Comparison of ENCODE assay signal across 7 mouse cellular contexts in genomic region chr10:53629247-53629917, GRCm38 (mm10). TPM values are rescaled to one million over a fixed set of nuclear protein-coding genes. Genes with fewer than 3 reads are reported as not detected.
DNase-seq lines count a peak whose midpoint lies in the region; ATAC-seq and TF ChIP-seq lines count a peak whose summit lies in the region.

No protein-coding gene starts in this region.

- ATAC-seq in embryonic facial prominence, embryonic 12.5 days (ENCODE audit: insufficient number of reproducible peaks, insufficient read depth, low FRiP score, low TSS enrichment): peak; percentile 67
- ATAC-seq in limb, embryonic 13.5 days (ENCODE audit: low FRiP score, low read depth): peak; percentile 82
- ATAC-seq in midbrain, embryonic 16.5 days: peak; percentile 90

- no peak; the same call in 1 of the 2 replicates for TF ChIP-seq POLR2A in heart, adult 2 months (IDR thresholded peaks at IDR 0.05; ENCODE audit: insufficient read depth, low read depth, low read length)

- under 1% methylated on average over 66 of the region's 67 CpGs for WGBS in embryonic facial prominence, embryonic 12.5 days
- under 1% methylated on average over 67 of the region's 67 CpGs for WGBS in heart, adult 2 months
- WGBS in limb, embryonic 13.5 days: under 1% methylated on average over 67 of the region's 67 CpGs
- WGBS in midbrain, embryonic 16.5 days: under 1% methylated on average over 52 of the region's 67 CpGs

- peak overlapping the region; percentile 78 for H3K9ac ChIP-seq in embryonic facial prominence, embryonic 12.5 days
- peak overlapping the region; percentile 75 for H3K9ac ChIP-seq in heart, adult 2 months (ENCODE audit: low read depth, low read length)
- H3K9ac ChIP-seq in limb, embryonic 13.5 days: peak overlapping the region; percentile 79
- peak overlapping the region; percentile 78 for H3K9ac ChIP-seq in midbrain, embryonic 16.5 days (ENCODE audit: low read depth, low read length)

- no peaks in the 10 kb centered on the region for H3K79me2 ChIP-seq in heart, adult 2 months (replicated peaks; ENCODE audit: control insufficient read depth, insufficient read depth, low read length)

- H3K36me3 ChIP-seq in embryonic facial prominence, embryonic 12.5 days: peaks cover 8% of the 10 kb centered on the region
- no peaks in the 10 kb centered on the region for H3K36me3 ChIP-seq in heart, adult 2 months (ENCODE audit: control insufficient read depth, insufficient read depth, low read length)
- peaks cover 4% of the 10 kb centered on the region; the same call in 1 of the 2 replicates for H3K36me3 ChIP-seq in limb, embryonic 13.5 days
- H3K36me3 ChIP-seq in midbrain, embryonic 16.5 days (ENCODE audit: control insufficient read depth, insufficient read depth, low read length): no peaks in the 10 kb centered on the region

- intact Hi-C loops in heart, adult 2 months (cut with DNase I): loop anchor here (1.0 to 10.0 kb wide), 2 partner anchors 33 to 445 kb away; partner anchors contain the start of genes Asf1a and Man1a

- peak; percentile 62 for TF ChIP-seq CTCF in heart, adult 2 months (IDR thresholded peaks at IDR 0.05)

- H3K27ac ChIP-seq in embryonic facial prominence, embryonic 12.5 days: peak overlapping the region; percentile 96
- peak overlapping the region; percentile 94 for H3K27ac ChIP-seq in heart, adult 2 months
- H3K27ac ChIP-seq in limb, embryonic 13.5 days: peak overlapping the region; percentile 94
- peak overlapping the region; percentile 85 for H3K27ac ChIP-seq in midbrain, embryonic 16.5 days (ENCODE audit: low read length)

- no peaks in the 10 kb centered on the region for H3K9me3 ChIP-seq in embryonic facial prominence, embryonic 12.5 days
- H3K9me3 ChIP-seq in limb, embryonic 13.5 days: no peaks in the 10 kb centered on the region
- no peaks in the 10 kb centered on the region for H3K9me3 ChIP-seq in midbrain, embryonic 16.5 days (replicated peaks; ENCODE audit: control insufficient read depth, low read length, poor library complexity, severe bottlenecking)

- H3K27me3 ChIP-seq in embryonic facial prominence, embryonic 12.5 days: no peaks in the 10 kb centered on the region
- no peaks in the 10 kb centered on the region for H3K27me3 ChIP-seq in heart, adult 2 months (ENCODE audit: control insufficient read depth, insufficient read depth, low read length)
- no peaks in the 10 kb centered on the region for H3K27me3 ChIP-seq in limb, embryonic 13.5 days
- H3K27me3 ChIP-seq in midbrain, embryonic 16.5 days (ENCODE audit: control insufficient read depth, insufficient read depth, low read depth, low read length): no peaks in the 10 kb centered on the region

- H3K4me3 ChIP-seq in embryonic facial prominence, embryonic 12.5 days: peak overlapping the region; percentile 75
- peak overlapping the region; percentile 94 for H3K4me3 ChIP-seq in heart, adult 2 months
- peak overlapping the region; percentile 70 for H3K4me3 ChIP-seq in limb, embryonic 13.5 days
- peak overlapping the region; percentile 82 for H3K4me3 ChIP-seq in midbrain, embryonic 16.5 days (ENCODE audit: low read depth, low read length)

- H3K4me2 ChIP-seq in embryonic facial prominence, embryonic 12.5 days (replicated peaks): peak overlapping the region; percentile 36
- H3K4me2 ChIP-seq in limb, embryonic 13.5 days (replicated peaks): peak overlapping the region; percentile 59
- peak overlapping the region; percentile 49 for H3K4me2 ChIP-seq in midbrain, embryonic 16.5 days (ENCODE audit: low read length)

- peak; percentile 94 for DNase-seq in adrenal gland, postnatal 25 days
- DNase-seq in heart, adult 2 months: peak; percentile 92 to 94
- DNase-seq in kidney, adult 8-10 months: peak; percentile 92 to 94
- DNase-seq in spleen, postnatal 10 days (ENCODE audit: low spot score in 2 of 2): peak; percentile 94 to 96

- no peak for TF ChIP-seq EP300 in heart, adult 2 months (IDR thresholded peaks at IDR 0.05; ENCODE audit: insufficient read depth, low read depth, low read length)

- peaks cover 9% of the 10 kb centered on the region; the same call in 1 of the 2 replicates for H3K4me1 ChIP-seq in embryonic facial prominence, embryonic 12.5 days
- H3K4me1 ChIP-seq in heart, adult 2 months (ENCODE audit: control insufficient read depth, insufficient read depth, low read length): no peaks in the 10 kb centered on the region
- peaks cover 12% of the 10 kb centered on the region for H3K4me1 ChIP-seq in limb, embryonic 13.5 days
- H3K4me1 ChIP-seq in midbrain, embryonic 16.5 days (ENCODE audit: control insufficient read depth, insufficient read depth, low read length): no peaks in the 10 kb centered on the region

RNA-seq across cellular contexts. Expression of gene Mcm9, which starts 0.9 kb away (rescaled TPM):
- 13.3 and 16.9 TPM in 2 replicates for total RNA-seq in adrenal gland, postnatal 25 days (2021)
- 14.4 and 14.7 TPM in 2 replicates for polyA plus RNA-seq in embryonic facial prominence, embryonic 12.5 days (2016; fragmentation: Nextera tagmentation; extraction: Ambion mirVana)
- total RNA-seq in heart, adult 2 months (2021): 1 to 10 TPM; 2.3 to 4.0 TPM
- 1.3 and 2.6 TPM in 2 replicates for polyA plus RNA-seq in heart, adult 2 months (2012; rRNA removed)
- 12.6 and 13.1 TPM in 2 replicates for polyA plus RNA-seq in limb, embryonic 13.5 days (2015; fragmentation: Nextera tagmentation; extraction: Ambion mirVana)
- 5.4 and 5.6 TPM in 2 replicates for polyA plus RNA-seq in midbrain, embryonic 16.5 days (2015; fragmentation: Nextera tagmentation; extraction: Ambion mirVana)

RNA-seq across cellular contexts. Expression of gene Asf1a, which starts 32.8 kb away (rescaled TPM):
- 34.5 and 39.0 TPM in 2 replicates for total RNA-seq in adrenal gland, postnatal 25 days (2021)
- 148 and 153 TPM in 2 replicates for polyA plus RNA-seq in embryonic facial prominence, embryonic 12.5 days (2016; fragmentation: Nextera tagmentation; extraction: Ambion mirVana)
- 10 to 100 TPM; 26.7 to 27.0 TPM for total RNA-seq in heart, adult 2 months (2021)
- 6.7 and 16.1 TPM in 2 replicates for polyA plus RNA-seq in heart, adult 2 months (2012; rRNA removed)
- 127 and 135 TPM in 2 replicates for polyA plus RNA-seq in limb, embryonic 13.5 days (2015; fragmentation: Nextera tagmentation; extraction: Ambion mirVana)
- 51.2 and 59.4 TPM in 2 replicates for polyA plus RNA-seq in midbrain, embryonic 16.5 days (2015; fragmentation: Nextera tagmentation; extraction: Ambion mirVana)

Comparison
In these comparisons a context has a peak if more than half of its experiments do, and no peak if none do; other contexts are left out.
1. Peak in every context shown above with its lines: DNase-seq, ATAC-seq, H3K4me3 ChIP-seq and H3K27ac ChIP-seq.